Mouse (Mus musculus) MEL (cell line): ENCODE data around the gene Syt8. TPM values are rescaled to one million over a fixed set of nuclear protein-coding genes. Genes with fewer than 3 reads are reported as not detected.

Experiments used
- DNase-seq: peaks from one replicate; pipeline ENCODE4 v3.0.0; 2011; ENCODE audit warnings: low read depth, low spot score
- H3K27ac ChIP-seq: 2 replicates; pipeline ENCODE4 v1.5.1; 2012; ENCODE audit warnings: low read depth, mild to moderate bottlenecking, control low read depth, low read length, moderate library complexity; ENCODE audit not compliant: control insufficient read depth
- H3K27me3 ChIP-seq, 2 experiments: fragments of 150-350 bp in 1 of 2; sonication (generic) in 1 of 2; 2 replicates each; pipeline ENCODE4 v1.6.1; 2012; ENCODE audit warnings: low read length in 2 of 2, mild to moderate bottlenecking in 2 of 2, improper control_type of control experiment in 1 of 2, moderate library complexity in 1 of 2; ENCODE audit not compliant: insufficient read depth in 2 of 2, control insufficient read depth in 1 of 2
- H3K36me3 ChIP-seq, 2 experiments: 2 replicates each; pipeline ENCODE4 v1.6.1; 2012 to 2014; ENCODE audit warnings: low read length in 2 of 2, improper control_type of control experiment in 1 of 2, inconsistent platforms in 1 of 2, mild to moderate bottlenecking in 1 of 2; ENCODE audit not compliant: insufficient read depth in 2 of 2, control insufficient read depth in 1 of 2
- H3K4me1 ChIP-seq, 2 experiments: fragments of 150-350 bp in 1 of 2; sonication (generic) in 1 of 2; 2 replicates each; pipeline ENCODE4 v1.6.1; 2012; ENCODE audit warnings: low read length in 2 of 2, improper control_type of control experiment in 1 of 2, mild to moderate bottlenecking in 1 of 2; ENCODE audit not compliant: insufficient read depth in 2 of 2, control insufficient read depth in 1 of 2
- H3K4me3 ChIP-seq, 2 experiments: fragments of 150-350 bp in 1 of 2; sonication (generic) in 1 of 2; 2 replicates each; pipeline ENCODE4 v1.5.1; 2012; ENCODE audit warnings: low read depth in 2 of 2, low read length in 2 of 2, mild to moderate bottlenecking in 2 of 2, moderate library complexity in 2 of 2, control low read depth in 1 of 2, improper control_type of control experiment in 1 of 2; ENCODE audit not compliant: control insufficient read depth in 1 of 2, insufficient read depth in 1 of 2
- H3K79me2 ChIP-seq: 2 replicates; pipeline ENCODE4 v1.6.1; 2012; ENCODE audit warnings: mild to moderate bottlenecking, low read length, moderate library complexity; ENCODE audit not compliant: control insufficient read depth, poor library complexity, insufficient read depth
- H3K9ac ChIP-seq: 2 replicates; pipeline ENCODE4 v1.6.1; 2012; ENCODE audit warnings: low read depth, mild to moderate bottlenecking, control low read depth, low read length, moderate library complexity; ENCODE audit not compliant: control insufficient read depth, poor library complexity, severe bottlenecking
- H3K9me3 ChIP-seq: fragments of 150-350 bp; sonication (generic); replicated peaks from 2 replicates; pipeline ENCODE4 v1.6.1; 2012; ENCODE audit warnings: mild to moderate bottlenecking, low read length, improper control_type of control experiment, moderate library complexity; ENCODE audit not compliant: insufficient read depth
- BHLHE40 ChIP-seq: IDR thresholded peaks from 2 replicates; pipeline ENCODE4 v1.6.1; 2012; ENCODE audit warnings: low read depth, mild to moderate bottlenecking, inconsistent platforms, low read length, improper control_type of control experiment, borderline replicate concordance
- E2F4 ChIP-seq: IDR thresholded peaks from 2 replicates; pipeline ENCODE4 v1.6.1; 2011; ENCODE audit warnings: low read depth, low read length, improper control_type of control experiment, borderline replicate concordance
- ELF1 ChIP-seq: IDR thresholded peaks from 2 replicates; pipeline ENCODE4 v1.6.1; 2014; ENCODE audit warnings: low read depth, mild to moderate bottlenecking, inconsistent platforms, low read length, improper control_type of control experiment, moderate library complexity
- EP300 ChIP-seq, 2 experiments: IDR thresholded peaks; 2 replicates each; pipeline ENCODE4 v1.6.1; 2011; ENCODE audit warnings: improper control_type of control experiment in 2 of 2, low read length in 2 of 2, low read depth in 1 of 2, mild to moderate bottlenecking in 1 of 2
- GABPA ChIP-seq: IDR thresholded peaks from 2 replicates; pipeline ENCODE4 v1.6.1; 2012; ENCODE audit warnings: low read depth, mild to moderate bottlenecking, inconsistent platforms, low read length, improper control_type of control experiment, moderate library complexity
- GATA1 ChIP-seq: IDR thresholded peaks from 2 replicates; pipeline ENCODE4 v1.6.1; 2011; ENCODE audit warnings: low read depth, low read length, improper control_type of control experiment
- HCFC1 ChIP-seq: IDR thresholded peaks from 2 replicates; pipeline ENCODE4 v1.6.1; 2012; ENCODE audit warnings: low read depth, mild to moderate bottlenecking, inconsistent platforms, low read length, improper control_type of control experiment, moderate library complexity
- KAT2A ChIP-seq: conservative IDR thresholded peaks from 2 replicates; pipeline ENCODE4 v1.6.1; 2012; ENCODE audit warnings: low read depth, low read length, improper control_type of control experiment, inconsistent platforms
- MAX ChIP-seq: IDR thresholded peaks from 2 replicates; pipeline ENCODE4 v1.6.1; 2011; ENCODE audit warnings: low read length, improper control_type of control experiment
- MYB ChIP-seq: IDR thresholded peaks from 2 replicates; pipeline ENCODE4 v1.6.1; 2011; ENCODE audit warnings: mild to moderate bottlenecking, low read depth, low read length, improper control_type of control experiment
- MYC ChIP-seq: IDR thresholded peaks from 2 replicates; pipeline ENCODE4 v1.6.1; 2011; ENCODE audit warnings: low read depth, mild to moderate bottlenecking, low read length, improper control_type of control experiment, moderate library complexity
- NELFE ChIP-seq: IDR thresholded peaks from 2 replicates; pipeline ENCODE4 v1.6.1; 2011; ENCODE audit warnings: low read depth, low read length, improper control_type of control experiment
- NRF1 ChIP-seq: IDR thresholded peaks from 2 replicates; pipeline ENCODE4 v1.6.1; 2014; ENCODE audit warnings: low read depth, mild to moderate bottlenecking, inconsistent platforms, low read length, improper control_type of control experiment, moderate library complexity; ENCODE audit not compliant: poor library complexity, insufficient read depth, severe bottlenecking
- POLR2AphosphoS2 ChIP-seq: IDR thresholded peaks from 2 replicates; pipeline ENCODE4 v1.6.1; 2011; ENCODE audit warnings: low read length, improper control_type of control experiment
- RCOR1 ChIP-seq: IDR thresholded peaks from 2 replicates; pipeline ENCODE4 v1.6.1; 2012; ENCODE audit warnings: low read depth, mild to moderate bottlenecking, inconsistent platforms, low read length, improper control_type of control experiment
- TCF12 ChIP-seq: IDR thresholded peaks from 2 replicates; pipeline ENCODE4 v1.6.1; 2014; ENCODE audit warnings: low read depth, mild to moderate bottlenecking, inconsistent platforms, low read length, improper control_type of control experiment, moderate library complexity
- USF1 ChIP-seq: IDR thresholded peaks from 2 replicates; pipeline ENCODE4 v1.6.1; 2014; ENCODE audit warnings: low read depth, mild to moderate bottlenecking, inconsistent platforms, low read length, improper control_type of control experiment, moderate library complexity
- ZMIZ1 ChIP-seq: IDR thresholded peaks from 2 replicates; pipeline ENCODE4 v1.6.1; 2012; ENCODE audit warnings: low read depth, mild to moderate bottlenecking, inconsistent platforms, low read length, improper control_type of control experiment, moderate library complexity
- ZNF384 ChIP-seq: IDR thresholded peaks from 2 replicates; pipeline ENCODE4 v1.6.1; 2012; ENCODE audit warnings: low read depth, mild to moderate bottlenecking, inconsistent platforms, low read length, improper control_type of control experiment
- polyA plus RNA-seq, 2 experiments: library from polyadenylated mRNA; stranded (reverse) in 1 of 2; unstranded in 1 of 2; fragments of >175 nt in 1 of 2; fragments of >200 nt in 1 of 2; gene quantifications; 2 replicates each; pipeline versions ENCODE4 v1.2.1 to v1.2.4; 2012; ENCODE audit warnings: low replicate concordance in 2 of 2, low read depth in 1 of 2; ENCODE audit not compliant: insufficient read length in 2 of 2, insufficient read depth in 1 of 2, missing spikeins in 1 of 2
- total RNA-seq: library from RNA; depleted of rRNA; stranded (reverse); fragments of 300-350 nt; gene quantifications from 2 replicates; pipeline ENCODE4 v1.2.3, GENCODE M21; 2012

Syt8 gene
- total and polyA plus RNA-seq, 3 experiments: not detected

DNA sequence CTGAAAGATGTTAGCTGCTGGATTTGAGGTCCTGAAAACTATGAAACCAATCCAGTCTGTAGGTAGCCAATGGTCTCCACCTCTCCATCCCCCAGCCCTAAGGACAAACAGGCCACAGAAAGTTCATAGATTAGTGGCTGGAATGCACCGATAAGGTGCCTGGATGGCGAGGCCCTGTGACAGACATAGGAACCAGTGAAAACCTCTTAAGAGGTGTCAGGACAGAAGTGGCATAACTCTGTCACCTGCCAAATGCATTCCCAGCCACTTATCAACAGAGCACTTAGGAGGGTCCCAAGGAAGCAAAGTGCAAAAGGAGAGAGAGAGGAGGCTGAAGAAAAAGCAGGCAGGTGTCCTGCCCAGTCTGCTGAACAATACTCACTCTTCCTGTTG, 24.6 kb downstream of the Syt8 start:
- TF ChIP-seq ZNF384: no peak
- no peak for TF ChIP-seq MYC
- no peak for TF ChIP-seq RCOR1
- no peak for TF ChIP-seq GABPA
- no peak for TF ChIP-seq BHLHE40
- no peak for TF ChIP-seq NELFE
- no peak for TF ChIP-seq NRF1
- no peak for TF ChIP-seq POLR2AphosphoS2
- no peak for TF ChIP-seq E2F4
- no peak for TF ChIP-seq EP300 (IDR thresholded peaks at IDR 0.05; ENCODE audit: low read depth in 1 of 2, low read length in 2 of 2)
- TF ChIP-seq HCFC1: no peak
- no peak for TF ChIP-seq GATA1
- TF ChIP-seq MAX: no peak
- TF ChIP-seq USF1: no peak
- no peak for TF ChIP-seq KAT2A
- TF ChIP-seq ZMIZ1: no peak
- no peak for TF ChIP-seq ELF1
- TF ChIP-seq MYB: no peak
- no peak for TF ChIP-seq TCF12
- Histone ChIP-seq H3K27me3 (no peaks in the 10 kb centered on the region; a peak in 1 of 4 replicates), H3K4me1 (no peaks in the 10 kb centered on the region), H3K36me3 (no peaks in the 10 kb centered on the region), H3K27ac (no peak overlapping the region), H3K9me3 (no peaks in the 10 kb centered on the region), H3K4me3 (no peak overlapping the region), H3K9ac (no peak overlapping the region), H3K79me2 (no peaks in the 10 kb centered on the region)
- no peak for DNase-seq

DNA sequence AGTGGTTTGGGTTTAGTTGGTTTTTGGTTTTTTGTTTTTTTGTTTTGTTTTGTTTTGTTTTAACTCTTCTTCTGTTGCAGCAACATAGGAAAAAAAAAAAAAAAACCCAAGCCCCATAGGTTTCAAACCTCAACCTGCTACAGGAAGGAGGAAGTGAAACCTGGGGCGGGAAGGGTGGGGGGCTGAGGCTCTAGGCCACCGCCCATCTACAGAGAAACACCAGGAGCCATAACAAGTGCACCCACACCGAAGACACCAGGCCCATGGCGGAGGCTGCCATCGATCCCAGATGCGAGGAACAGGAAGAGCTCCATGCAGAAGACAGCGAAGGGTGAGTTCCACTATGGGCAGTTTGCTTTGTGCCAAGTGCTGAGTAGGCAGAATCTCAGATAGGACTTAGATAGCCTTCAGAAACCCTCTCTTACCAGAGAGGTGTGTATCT, 26.0 kb downstream of the Syt8 start, which contains the start of gene Lsp1:
Lsp1 (plus strand) TSS at position 174 of the 442 bp plus-strand sequence.
- no peak within 1 kb of the TSS for H3K4me3 ChIP-seq
- no peak for DNase-seq
- no peak within 1 kb of the TSS for H3K9ac ChIP-seq
- H3K4me1 ChIP-seq: no peaks in the 10 kb centered on the region
- TF ChIP-seq ZNF384: 0 out of 2 replicates have a peak, but pooled peaks have one; percentile 27
- no peak for TF ChIP-seq ELF1
- no peaks in the 10 kb centered on the region for H3K36me3 ChIP-seq
- H3K79me2 ChIP-seq: no peaks in the 10 kb centered on the region
- H3K27me3 ChIP-seq: no peaks in the 10 kb centered on the region
- H3K9me3 ChIP-seq: no peaks in the 10 kb centered on the region
- H3K27ac ChIP-seq: no peak within 1 kb of the TSS
